Mouse (Mus musculus) erythroblast, embryonic 14.5 days (primary cell): ENCODE measurements around the gene Napsa.

ENCODE experiments used
- GATA1 ChIP-seq: IDR thresholded peaks from 2 replicates; pipeline ENCODE4 v1.6.1; 2012; ENCODE audit warnings: low read length, inconsistent platforms, mixed read lengths
- TAL1 ChIP-seq: IDR thresholded peaks from 3 replicates; pipeline ENCODE4 v1.6.1; 2012; ENCODE audit warnings: low read length, inconsistent platforms, mixed read lengths

DNA sequence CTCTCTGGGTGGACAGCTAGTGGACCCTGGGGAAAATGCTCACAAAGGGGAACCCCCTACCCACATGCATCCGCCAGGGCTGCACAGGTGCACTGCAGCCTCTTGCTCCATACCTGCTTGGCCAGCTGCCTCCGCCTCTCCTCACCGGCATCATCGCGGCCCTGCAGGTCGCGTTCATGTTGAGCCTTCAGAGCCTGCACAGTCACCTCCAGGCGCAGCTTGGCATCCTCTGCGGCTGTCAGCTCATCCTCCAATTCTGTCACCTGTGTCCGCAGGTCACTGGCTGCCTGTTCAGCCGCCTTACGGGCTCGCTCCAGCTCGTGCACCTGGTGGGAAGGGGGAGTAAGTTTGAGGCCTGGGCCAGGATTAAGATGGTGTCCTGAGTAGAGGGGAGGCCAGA lies 43.8 kb downstream of the Napsa start:
- no peak for TF ChIP-seq GATA1
- TF ChIP-seq TAL1, result no peak
